Mouse (Mus musculus): ENCODE results near the gene Wwox. TPM values are rescaled to one million over a fixed set of nuclear protein-coding genes. Genes with fewer than 3 reads are reported as not detected.
A peak's percentile ranks its signal among the peaks of the same experiment; 100 is the strongest.

Wwox gene
- polyA plus RNA-seq, 1 experiment from 2014 or later: 13.7 TPM

GRCm38 (mm10) chr8:114684046-114684702 lies 244.7 kb downstream of the Wwox start:
- peak; percentile 28 for ATAC-seq (ENCODE audit: insufficient number of reproducible peaks, low FRiP score, low TSS enrichment, low read depth)

GRCm38 (mm10) chr8:114686462-114686861 lies 247.0 kb downstream of the Wwox start:
- Histone ChIP-seq H3K4me3 (replicated peaks) (no peak overlapping the region), H3K27ac (replicated peaks) (no peak overlapping the region), H3K4me2 (replicated peaks) (no peak overlapping the region), H3K9ac (no peak overlapping the region), H3K9me3 (replicated peaks) (no peaks in the 10 kb centered on the region), H3K27me3 (no peaks in the 10 kb centered on the region), H3K36me3 (no peaks in the 10 kb centered on the region), H3K4me1 (peaks cover 4% of the 10 kb centered on the region; the same call in 1 of the 2 replicates)
- 89% methylated on average over 4 of the region's 4 CpGs for WGBS
- no peak for ATAC-seq (ENCODE audit: insufficient number of reproducible peaks, low FRiP score, low TSS enrichment, low read depth)

More at GRCm38 (mm10) chr8:114684046-114684702, 244.7 kb downstream of the Wwox start:
- Histone ChIP-seq H3K27me3 (no peaks in the 10 kb centered on the region), H3K9me3 (replicated peaks) (no peaks in the 10 kb centered on the region), H3K27ac (replicated peaks) (peak overlapping the region; percentile 75), H3K4me3 (replicated peaks) (no peak overlapping the region), H3K9ac (no peak overlapping the region), H3K4me2 (replicated peaks) (no peak overlapping the region), H3K4me1 (peaks cover 11% of the 10 kb centered on the region), H3K36me3 (no peaks in the 10 kb centered on the region)
- WGBS: 67% methylated on average over 11 of the region's 11 CpGs

- Histone ChIP-seq H3K36me3 (no peaks in the 10 kb centered on the region), H3K4me1 (no peaks in the 10 kb centered on the region), H3K9ac (no peak overlapping the region), H3K9me3 (replicated peaks) (no peaks in the 10 kb centered on the region), H3K4me2 (replicated peaks) (no peak overlapping the region), H3K27ac (replicated peaks) (no peak overlapping the region), H3K27me3 (no peaks in the 10 kb centered on the region), H3K4me3 (replicated peaks) (no peak overlapping the region)
- WGBS: 83% methylated on average over 11 of the region's 11 CpGs
- ATAC-seq (ENCODE audit: insufficient number of reproducible peaks, low FRiP score, low TSS enrichment, low read depth): no peak
Measured at GRCm38 (mm10) chr8:114688732-114689131, 249.3 kb downstream of the Wwox start.

- WGBS: 48% methylated on average over 4 of the region's 4 CpGs
Measured at GRCm38 (mm10) chr8:114694566-114695198, 255.2 kb downstream of the Wwox start.

GRCm38 (mm10) chr8:114703517-114703916 lies 264.1 kb downstream of the Wwox start:
- no peak for ATAC-seq (ENCODE audit: insufficient number of reproducible peaks, low FRiP score, low TSS enrichment, low read depth)
- WGBS: 71% methylated on average over 5 of the region's 5 CpGs
- Histone ChIP-seq H3K4me3 (replicated peaks) (no peak overlapping the region), H3K27ac (replicated peaks) (no peak overlapping the region), H3K4me2 (replicated peaks) (no peak overlapping the region), H3K9ac (no peak overlapping the region), H3K4me1 (no peaks in the 10 kb centered on the region; the same call in 1 of the 2 replicates), H3K27me3 (no peaks in the 10 kb centered on the region), H3K9me3 (replicated peaks) (no peaks in the 10 kb centered on the region), H3K36me3 (no peaks in the 10 kb centered on the region)

More at GRCm38 (mm10) chr8:114694566-114695198, 255.2 kb downstream of the Wwox start:
- Histone ChIP-seq H3K9me3 (replicated peaks) (no peaks in the 10 kb centered on the region), H3K4me3 (replicated peaks) (no peak overlapping the region), H3K9ac (no peak overlapping the region), H3K4me2 (replicated peaks) (no peak overlapping the region), H3K27ac (replicated peaks) (no peak overlapping the region), H3K36me3 (no peaks in the 10 kb centered on the region), H3K4me1 (0 out of 2 replicates have a peak, but pooled peaks cover 3% of the 10 kb centered on the region), H3K27me3 (no peaks in the 10 kb centered on the region)
- peak; percentile 39; the same call in 1 of the 2 replicates for ATAC-seq (ENCODE audit: insufficient number of reproducible peaks, low FRiP score, low TSS enrichment, low read depth)

- H3K27ac ChIP-seq (replicated peaks): no peak overlapping the region
- H3K9ac ChIP-seq: no peak overlapping the region
- WGBS: 58% methylated on average over 15 of the region's 15 CpGs
- no peak overlapping the region for H3K4me2 ChIP-seq (replicated peaks)
- H3K27me3 ChIP-seq: no peaks in the 10 kb centered on the region
- no peak overlapping the region for H3K4me3 ChIP-seq (replicated peaks)
- H3K4me1 ChIP-seq: no peaks in the 10 kb centered on the region; the same call in 1 of the 2 replicates
- no peaks in the 10 kb centered on the region for H3K9me3 ChIP-seq (replicated peaks)
- no peak for ATAC-seq (ENCODE audit: insufficient number of reproducible peaks, low FRiP score, low TSS enrichment, low read depth)
- H3K36me3 ChIP-seq: no peaks in the 10 kb centered on the region
Measured at GRCm38 (mm10) chr8:114707538-114708138, 268.2 kb downstream of the Wwox start.

GRCm38 (mm10) chr8:114715318-114716070 lies 276.0 kb downstream of the Wwox start:
- H3K9ac ChIP-seq: no peak overlapping the region
- H3K9me3 ChIP-seq (replicated peaks): no peaks in the 10 kb centered on the region
- no peak for ATAC-seq (ENCODE audit: insufficient number of reproducible peaks, low FRiP score, low TSS enrichment, low read depth)
- 69% methylated on average over 13 of the region's 13 CpGs for WGBS
- no peak overlapping the region for H3K4me2 ChIP-seq (replicated peaks)
- peaks cover 8% of the 10 kb centered on the region; the same call in 1 of the 2 replicates for H3K4me1 ChIP-seq
- H3K4me3 ChIP-seq (replicated peaks): no peak overlapping the region
- H3K27ac ChIP-seq (replicated peaks): no peak overlapping the region
- no peaks in the 10 kb centered on the region for H3K36me3 ChIP-seq
- H3K27me3 ChIP-seq: no peaks in the 10 kb centered on the region

GRCm38 (mm10) chr8:114716546-114717255 lies 277.2 kb downstream of the Wwox start:
- Histone ChIP-seq H3K4me2 (replicated peaks) (no peak overlapping the region), H3K4me3 (replicated peaks) (no peak overlapping the region), H3K4me1 (peaks cover 8% of the 10 kb centered on the region; the same call in 1 of the 2 replicates), H3K36me3 (no peaks in the 10 kb centered on the region), H3K9me3 (replicated peaks) (no peaks in the 10 kb centered on the region), H3K27ac (replicated peaks) (no peak overlapping the region; the same call in 1 of the 2 replicates), H3K9ac (no peak overlapping the region), H3K27me3 (no peaks in the 10 kb centered on the region)
- no peak for ATAC-seq (ENCODE audit: insufficient number of reproducible peaks, low FRiP score, low TSS enrichment, low read depth)
- 59% methylated on average over 14 of the region's 14 CpGs for WGBS

- H3K9ac ChIP-seq: no peak overlapping the region
- H3K36me3 ChIP-seq: no peaks in the 10 kb centered on the region
- no peaks in the 10 kb centered on the region for H3K27me3 ChIP-seq
- WGBS: 69% methylated on average over 4 of the region's 4 CpGs
- no peaks in the 10 kb centered on the region for H3K9me3 ChIP-seq (replicated peaks)
- no peak for ATAC-seq (ENCODE audit: insufficient number of reproducible peaks, low FRiP score, low TSS enrichment, low read depth)
- peaks cover 8% of the 10 kb centered on the region; the same call in 1 of the 2 replicates for H3K4me1 ChIP-seq
- H3K4me2 ChIP-seq (replicated peaks): no peak overlapping the region
- H3K27ac ChIP-seq (replicated peaks): no peak overlapping the region
- H3K4me3 ChIP-seq (replicated peaks): no peak overlapping the region
Measured at GRCm38 (mm10) chr8:114718821-114719220, 279.4 kb downstream of the Wwox start.

GRCm38 (mm10) chr8:114722611-114723010 lies 283.2 kb downstream of the Wwox start:
- ATAC-seq (ENCODE audit: insufficient number of reproducible peaks, low FRiP score, low TSS enrichment, low read depth): no peak
- Histone ChIP-seq H3K9me3 (replicated peaks) (no peaks in the 10 kb centered on the region), H3K27ac (replicated peaks) (no peak overlapping the region)

More at GRCm38 (mm10) chr8:114722611-114723010, 283.2 kb downstream of the Wwox start:
- no peaks in the 10 kb centered on the region for H3K36me3 ChIP-seq
- H3K4me3 ChIP-seq (replicated peaks): no peak overlapping the region
- peaks cover 2% of the 10 kb centered on the region; the same call in 1 of the 2 replicates for H3K4me1 ChIP-seq
- no peaks in the 10 kb centered on the region for H3K27me3 ChIP-seq
- 23% methylated on average over 5 of the region's 5 CpGs for WGBS
- H3K9ac ChIP-seq: no peak overlapping the region
- H3K4me2 ChIP-seq (replicated peaks): no peak overlapping the region

All from embryonic facial prominence, embryonic 15.5 days (tissue).